Mouse (Mus musculus) cerebellum, adult 9-10 months (tissue): Measurements from ENCODE around the gene Msi2.
A peak's percentile ranks its signal among the peaks of the same experiment; 100 is the strongest.

ENCODE experiments used
- DNase-seq: peaks from one replicate; pipeline ENCODE4 v3.0.0; 2022

Msi2 gene

DNA sequence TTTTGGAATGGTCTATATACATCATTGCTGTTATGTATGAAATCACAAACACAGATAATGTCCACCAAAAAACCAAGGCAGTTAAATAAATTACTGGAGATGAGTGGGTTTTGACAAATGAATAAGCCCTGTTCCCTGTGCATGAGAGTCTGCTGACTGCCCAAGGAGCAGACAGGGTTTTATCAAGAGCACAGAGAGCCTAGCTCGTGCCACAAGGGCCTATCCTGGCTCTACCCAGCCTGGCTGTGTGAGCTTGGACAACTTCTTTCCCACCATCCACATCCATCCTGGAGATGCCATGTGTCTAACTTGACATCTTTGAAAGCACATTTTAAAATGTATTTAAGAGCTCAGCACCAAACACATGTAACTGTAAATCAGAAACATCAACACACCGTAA, 132.4 kb downstream of the Msi2 start:
- DNase-seq = no peak

DNA sequence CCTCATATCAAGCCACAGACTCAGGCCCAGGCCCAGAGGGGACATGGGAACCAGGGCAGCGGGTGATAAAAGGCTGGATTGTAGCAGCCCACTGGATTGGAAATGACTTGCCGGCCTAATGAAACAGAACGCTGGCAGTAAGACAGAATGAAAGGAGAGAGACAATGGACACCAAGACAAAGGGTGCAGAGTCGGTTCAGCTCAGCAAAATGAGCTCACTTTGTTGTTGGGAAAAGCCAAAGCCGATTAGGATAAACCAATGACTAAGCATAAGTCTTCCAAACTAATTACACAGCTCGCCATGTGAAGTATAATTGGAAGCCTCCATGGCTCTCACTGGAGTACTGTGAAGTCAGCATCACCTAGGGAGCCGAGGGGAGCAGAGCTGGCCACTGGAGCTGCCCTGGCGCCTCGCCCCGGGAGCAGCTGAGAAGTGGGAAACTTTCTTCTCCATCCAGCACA, 133.1 kb downstream of the Msi2 start:
- no peak for DNase-seq

DNA sequence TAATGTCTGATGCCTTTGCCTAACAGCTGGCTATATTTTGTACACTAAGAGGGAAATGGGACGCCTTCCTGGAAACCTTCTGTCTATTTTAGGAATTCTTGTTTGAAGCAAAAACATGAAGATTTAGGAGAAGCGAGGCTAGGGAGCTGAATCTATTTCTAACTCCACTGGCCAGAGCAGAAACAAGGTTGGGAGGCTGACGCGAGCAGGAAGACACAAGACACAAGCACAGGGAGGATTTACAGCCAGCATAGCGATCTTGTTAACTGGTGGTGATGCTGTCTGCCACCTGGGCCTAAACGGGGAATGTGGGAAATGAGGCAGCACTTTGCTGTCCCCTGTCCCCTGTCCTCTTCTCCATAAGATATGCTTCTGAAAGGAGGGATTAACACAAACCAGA, 134.4 kb downstream of the Msi2 start:
- no peak for DNase-seq

DNA sequence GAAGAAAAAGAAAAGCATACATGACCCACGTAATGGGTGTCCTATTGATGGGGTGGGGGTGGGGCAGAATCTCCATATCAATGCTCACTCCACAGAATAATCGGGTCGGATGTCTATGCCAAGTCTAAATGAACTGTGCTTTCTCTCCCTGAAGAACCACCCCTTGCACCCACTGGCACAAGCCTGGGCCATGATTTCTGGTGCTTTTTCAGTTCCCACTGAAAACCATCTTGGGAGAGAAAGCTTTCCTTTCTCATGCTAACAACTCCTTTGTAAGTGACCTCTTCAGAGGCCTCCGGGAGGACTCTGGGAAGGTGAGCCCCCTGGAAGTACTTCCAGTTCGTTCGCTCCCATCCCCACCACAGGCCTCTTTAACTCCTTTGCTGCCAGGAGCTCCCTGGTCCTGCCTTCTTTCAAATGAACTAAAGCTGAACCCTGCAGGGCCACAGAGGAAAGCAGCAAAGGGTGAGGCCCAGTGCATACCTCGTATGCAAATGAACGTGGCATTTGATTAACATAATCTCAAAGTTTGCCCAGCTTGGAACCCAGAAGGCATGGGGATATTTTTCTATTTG, 135.0 kb downstream of the Msi2 start:
- DNase-seq = no peak

DNA sequence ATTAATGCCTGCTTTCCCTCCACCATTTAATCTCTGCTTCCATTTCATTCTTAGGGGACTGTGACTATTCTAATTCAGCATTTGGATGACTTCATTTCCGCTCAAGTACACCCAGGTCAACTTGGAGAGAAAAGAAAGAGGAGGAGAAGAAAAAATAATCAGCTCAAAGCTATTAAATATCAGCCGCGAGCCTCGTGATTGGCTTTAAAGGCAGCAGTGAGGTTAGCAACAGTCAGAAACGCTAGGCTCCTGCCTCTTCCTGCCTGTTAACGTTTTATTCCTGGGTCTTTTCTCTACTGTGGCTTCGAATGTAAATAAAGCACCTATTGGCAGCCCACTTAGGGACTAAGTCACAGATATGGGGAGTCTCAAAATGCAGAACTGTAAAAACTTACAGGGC, 135.5 kb downstream of the Msi2 start:
- DNase-seq = no peak

DNA sequence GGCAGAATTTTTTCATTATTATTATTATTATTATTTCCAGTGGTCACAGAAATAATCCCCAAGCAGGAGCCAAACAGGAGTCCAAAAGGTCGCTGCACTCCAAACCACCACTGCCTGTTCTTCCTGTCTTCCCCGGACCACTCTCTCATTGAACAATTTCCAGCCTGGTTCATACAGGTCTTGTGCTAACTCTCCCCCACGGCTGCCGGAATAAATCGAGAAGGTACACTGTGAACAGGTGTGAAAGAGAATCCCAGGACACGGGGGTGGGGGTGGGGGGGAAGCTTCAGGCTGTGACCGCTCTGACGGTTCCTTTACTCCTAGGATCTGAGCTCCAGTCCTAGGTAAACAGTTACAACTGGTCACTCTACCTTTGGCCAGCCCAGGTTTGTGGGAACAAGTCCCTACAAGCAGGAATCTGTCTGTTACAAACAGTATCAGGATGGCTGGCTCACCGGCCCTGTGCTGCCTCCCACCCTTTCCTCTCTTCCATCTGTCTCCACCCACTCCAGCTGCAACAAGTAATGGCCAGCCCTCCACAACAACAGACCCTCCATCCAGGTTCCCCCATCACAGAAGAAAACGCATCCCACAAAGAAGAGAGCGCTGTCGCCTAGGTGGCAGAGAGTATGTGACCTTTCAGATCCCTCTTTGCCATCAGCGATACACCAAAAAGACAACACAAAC, 136.1 kb downstream of the Msi2 start:
- no peak for DNase-seq

DNA sequence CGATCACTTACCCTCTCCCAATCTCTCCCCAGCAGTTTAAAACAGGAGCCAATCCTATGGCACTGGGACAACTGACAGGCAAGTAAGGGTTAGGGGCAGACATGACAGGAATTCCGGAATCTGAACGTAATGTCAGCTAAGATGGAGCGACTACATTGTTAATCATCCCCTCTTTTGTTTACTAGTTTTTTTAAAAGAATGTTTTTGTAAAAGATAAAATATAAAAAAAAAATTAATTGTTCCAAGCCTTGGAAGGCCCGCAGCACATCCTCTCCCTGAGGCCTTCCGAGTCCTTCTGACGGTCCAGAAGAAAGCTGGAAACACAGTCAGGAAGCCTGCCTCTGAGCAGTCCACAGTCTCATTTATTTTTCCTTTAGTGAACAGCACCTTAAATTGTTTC, 136.9 kb downstream of the Msi2 start:
- no peak for DNase-seq

DNA sequence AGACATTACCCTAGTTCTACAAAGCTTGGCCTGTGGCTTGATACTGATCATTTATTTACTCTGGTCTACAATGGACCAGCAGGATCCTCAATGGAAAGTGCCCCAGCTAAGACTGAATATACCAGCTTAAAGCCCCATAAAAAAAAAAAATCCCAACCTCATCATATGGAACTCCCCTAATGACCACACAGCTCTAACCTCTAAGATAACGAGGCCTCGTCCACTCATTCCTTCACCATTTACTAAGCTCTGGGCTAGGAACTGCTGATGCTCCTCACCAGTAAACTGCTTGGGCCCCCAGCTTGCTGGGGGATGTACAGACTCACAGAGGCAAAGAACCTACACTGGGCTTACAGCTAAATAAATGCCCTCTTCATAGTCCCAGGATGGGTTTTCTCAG, 139.6 kb downstream of the Msi2 start:
- no peak for DNase-seq

DNA sequence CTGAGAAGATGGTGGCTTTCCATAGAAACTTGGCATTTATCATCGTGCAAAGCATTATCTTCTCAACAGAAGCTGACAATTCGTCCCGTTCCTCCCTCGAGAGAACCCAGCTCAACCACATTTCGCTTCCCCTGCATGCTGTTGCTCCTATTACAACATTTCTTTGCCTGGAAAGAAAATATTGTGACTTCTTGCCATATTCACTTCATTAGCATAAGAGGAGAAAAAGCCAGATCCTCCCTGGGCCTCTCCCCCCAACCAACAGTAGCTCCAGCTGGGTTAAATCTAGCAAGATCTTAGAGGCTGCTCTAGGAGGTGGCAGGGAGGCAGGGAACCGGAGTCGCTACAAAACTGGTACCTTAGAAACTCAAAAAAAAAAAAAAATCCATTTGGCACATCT, 141.2 kb downstream of the Msi2 start:
- no peak for DNase-seq

DNA sequence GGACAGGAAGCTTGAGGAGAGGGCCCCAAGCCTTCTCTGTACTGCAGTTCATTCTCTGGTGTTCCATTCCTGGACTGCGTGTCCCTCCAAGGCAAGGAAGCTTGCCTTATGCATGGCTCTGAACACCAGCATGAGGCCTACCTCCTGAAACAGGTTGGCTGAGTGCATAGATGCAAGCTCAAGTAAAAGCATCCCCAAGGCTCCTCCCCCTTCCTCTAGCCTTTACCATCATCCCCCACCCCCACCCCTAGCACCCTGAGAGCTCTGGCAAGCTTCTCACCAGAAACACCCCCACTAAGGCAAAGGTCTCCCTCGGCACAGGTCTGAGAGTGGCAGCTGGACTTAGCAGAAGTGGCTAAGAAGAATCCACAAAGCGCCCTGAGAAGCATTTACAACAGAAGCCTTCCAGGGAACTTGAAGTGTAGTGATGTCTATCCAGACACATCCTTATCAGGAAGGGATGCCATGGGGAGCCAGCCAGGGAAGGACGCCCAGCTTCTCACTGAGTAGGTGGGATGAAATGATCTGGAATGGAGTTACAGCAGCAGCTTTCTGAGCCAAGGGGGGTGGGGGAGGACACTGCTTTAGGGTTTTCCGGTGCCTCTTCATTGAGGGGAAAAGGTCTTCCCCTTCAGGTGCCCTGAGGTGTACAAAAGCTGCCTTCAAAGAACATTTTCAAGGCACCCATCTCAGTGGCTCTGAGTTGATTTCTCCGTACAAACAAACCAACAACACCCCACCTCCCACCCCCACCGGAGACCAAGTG, 141.9 kb downstream of the Msi2 start:
- no peak for DNase-seq

DNA sequence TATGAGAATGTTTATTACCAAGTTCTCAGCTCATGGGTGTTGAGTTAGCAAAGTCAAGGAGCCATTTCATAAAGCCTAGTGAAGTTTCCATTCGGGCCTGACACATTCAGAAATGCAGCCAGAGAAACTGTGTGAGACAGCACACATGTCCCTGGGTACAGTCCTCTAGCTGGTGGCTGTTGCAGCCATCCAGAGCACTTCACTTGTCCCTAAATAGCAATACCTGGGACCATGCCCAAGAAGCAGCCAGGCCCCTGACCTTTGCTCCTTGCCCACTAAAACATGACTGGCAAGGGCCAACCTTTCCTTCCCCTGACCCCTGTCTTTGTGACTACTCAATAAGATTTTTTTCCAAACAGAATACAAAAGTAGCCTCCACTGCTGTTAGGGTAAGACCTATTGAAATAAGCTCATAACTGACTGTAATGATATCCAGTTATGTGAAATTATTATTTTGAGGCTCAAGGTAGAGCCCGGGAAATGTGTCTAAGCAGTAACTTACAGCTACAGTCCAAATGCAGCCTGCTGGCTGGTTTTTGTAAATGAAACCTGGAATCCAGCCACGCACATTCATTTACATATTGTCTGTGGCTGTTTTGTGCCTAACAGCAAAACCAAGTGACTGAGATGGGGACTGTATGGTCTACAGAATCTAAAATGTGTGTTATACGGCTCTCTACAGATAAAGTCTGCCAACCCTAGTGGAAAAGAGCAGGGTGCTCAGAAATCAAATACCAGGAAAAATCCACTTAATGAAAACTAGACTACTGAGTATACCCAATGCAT, 143.5 kb downstream of the Msi2 start:
- DNase-seq = no peak

DNA sequence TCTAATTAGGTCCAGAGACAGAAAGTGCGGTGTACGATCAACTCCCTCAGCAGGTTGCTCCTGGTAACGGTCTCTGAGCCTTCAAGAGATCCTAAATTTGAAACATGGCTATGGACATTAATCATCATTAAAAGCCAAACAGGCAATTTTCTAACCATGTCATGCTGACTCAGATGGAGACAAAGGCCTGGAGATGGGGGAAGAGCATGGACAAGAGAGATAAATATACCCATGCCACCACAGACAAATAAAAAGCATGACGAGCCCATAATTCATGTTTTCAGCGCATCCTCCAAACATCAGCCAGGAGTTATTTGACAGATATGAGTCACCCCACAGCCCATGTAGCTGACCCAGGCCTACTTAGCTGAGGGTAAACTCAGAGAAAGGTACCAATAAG, 145.3 kb downstream of the Msi2 start:
- DNase-seq = no peak

DNA sequence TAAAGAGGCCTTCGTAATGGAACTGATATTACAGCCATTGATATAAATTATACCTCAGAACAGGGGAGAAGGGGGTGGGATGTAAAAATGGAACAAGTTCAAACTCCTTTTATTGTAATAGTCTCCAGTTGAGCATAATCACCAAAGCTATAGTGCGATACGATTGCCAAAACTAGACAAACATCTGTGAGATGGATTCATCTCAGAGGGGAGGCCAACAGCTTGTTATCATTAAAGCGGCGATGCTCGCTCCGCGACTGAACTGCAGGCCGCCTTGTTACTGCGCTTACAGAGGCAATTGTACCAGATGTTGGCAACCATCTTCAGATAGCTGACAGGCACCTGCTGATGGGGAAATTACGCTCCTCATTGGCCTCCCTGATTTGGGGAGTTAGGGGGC, 145.9 kb downstream of the Msi2 start:
- DNase-seq = no peak

DNA sequence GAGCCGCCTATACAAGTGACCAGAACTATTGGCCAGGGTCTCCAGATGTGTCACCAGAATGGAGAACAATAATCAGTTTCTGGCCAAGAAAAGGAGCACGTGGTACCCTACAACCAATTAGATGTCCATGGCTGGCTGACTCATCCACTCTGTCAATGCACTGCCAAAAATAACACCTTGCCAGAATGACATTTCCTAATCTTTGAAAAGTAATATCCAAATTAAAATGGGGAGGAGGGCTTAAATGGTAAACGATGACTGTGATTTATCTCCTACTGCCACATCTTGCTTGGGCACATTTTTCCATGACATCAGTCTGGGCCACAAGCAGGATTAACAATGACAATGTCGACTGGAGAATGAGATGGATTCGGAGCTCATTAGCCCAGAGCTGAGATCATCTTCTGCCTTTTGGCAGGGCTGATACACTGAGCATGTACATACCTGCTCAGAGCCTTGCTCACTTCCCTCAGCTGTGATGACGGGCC, 147.6 kb downstream of the Msi2 start:
- no peak for DNase-seq

DNA sequence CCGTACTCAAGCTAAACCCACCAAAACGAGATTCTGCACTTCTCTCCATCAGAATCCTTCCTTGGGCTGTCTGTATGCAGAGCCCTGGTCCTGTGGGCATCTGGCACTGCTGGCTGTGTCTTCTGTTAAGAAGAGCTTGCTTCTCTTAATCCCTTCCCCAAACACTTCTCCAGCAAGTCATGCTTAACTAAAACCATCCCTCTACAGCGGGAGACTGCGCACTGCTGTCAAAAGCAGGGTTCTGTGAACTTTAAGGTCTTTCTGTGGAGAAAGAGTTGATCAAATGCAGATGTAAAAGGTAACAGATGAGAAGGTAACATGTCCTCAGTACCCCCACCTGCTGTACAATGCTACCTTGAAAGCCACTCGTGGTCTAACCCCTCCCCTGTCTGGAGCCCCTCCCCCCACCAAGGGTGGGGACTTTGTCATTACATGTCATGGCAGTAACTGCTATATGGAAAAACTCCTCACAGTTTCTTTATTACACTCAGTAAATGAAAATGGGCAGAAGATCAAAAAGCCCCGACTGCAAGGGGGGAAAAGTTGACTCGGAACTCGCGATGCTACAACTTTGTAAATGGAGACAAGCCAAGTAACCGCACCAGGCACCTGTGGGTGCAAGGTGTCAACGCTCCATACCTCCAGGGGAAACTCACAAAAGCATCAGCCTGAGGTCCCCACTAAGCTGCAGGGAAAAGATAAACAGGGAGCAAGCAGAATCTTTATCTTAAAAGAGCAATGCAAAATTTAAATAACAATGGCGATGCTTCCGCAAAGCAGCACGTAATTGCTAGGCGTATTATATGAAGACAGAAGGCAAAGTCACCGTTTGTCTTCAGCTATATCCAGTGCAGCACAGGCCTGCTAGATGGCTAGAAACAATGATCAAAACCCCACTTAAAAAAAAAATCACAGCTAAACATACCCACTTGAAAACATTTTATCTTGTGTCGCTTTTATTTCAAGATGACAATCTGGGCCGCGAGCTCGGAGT, 151.4 kb downstream of the Msi2 start:
- DNase-seq = no peak

DNA sequence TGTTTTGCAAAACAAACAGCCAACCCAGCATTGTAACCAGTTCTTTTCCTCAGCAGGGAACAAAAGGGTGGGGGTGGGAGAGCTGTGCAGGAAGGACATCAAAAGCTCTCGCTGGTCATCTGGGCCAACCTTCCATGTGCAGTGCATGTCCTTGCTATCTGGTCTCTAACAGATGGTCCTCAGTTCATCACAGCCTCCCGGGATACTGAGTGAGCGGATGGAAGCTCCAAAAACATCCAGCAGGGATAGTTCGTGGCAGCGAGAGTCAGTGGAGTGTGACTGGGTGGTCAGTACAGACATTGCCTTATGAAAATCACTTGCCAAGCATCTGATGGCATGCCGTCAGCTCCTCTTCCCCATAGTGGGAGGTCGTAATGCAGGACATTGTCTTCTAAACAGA, 153.5 kb downstream of the Msi2 start:
- DNase-seq = peak; percentile 63

DNA sequence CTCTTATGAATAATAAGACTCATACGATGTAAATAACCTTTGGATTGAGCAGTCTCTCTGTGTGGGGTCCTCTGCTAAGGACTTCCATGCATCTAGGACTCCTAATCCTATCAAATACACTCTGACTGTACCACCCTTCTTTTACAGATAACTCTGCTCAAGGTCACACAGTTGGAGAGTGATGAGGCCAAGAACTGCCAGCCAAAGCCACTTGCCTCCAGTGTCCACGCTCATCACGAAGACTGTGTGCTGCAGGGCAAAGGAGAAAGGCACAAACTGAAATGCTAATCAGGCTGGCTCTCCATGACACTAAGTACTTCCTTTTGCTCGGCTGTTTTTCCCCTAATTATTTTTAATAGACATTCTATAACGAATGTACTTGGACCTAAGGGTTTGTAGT, 153.9 kb downstream of the Msi2 start:
- no peak for DNase-seq

DNA sequence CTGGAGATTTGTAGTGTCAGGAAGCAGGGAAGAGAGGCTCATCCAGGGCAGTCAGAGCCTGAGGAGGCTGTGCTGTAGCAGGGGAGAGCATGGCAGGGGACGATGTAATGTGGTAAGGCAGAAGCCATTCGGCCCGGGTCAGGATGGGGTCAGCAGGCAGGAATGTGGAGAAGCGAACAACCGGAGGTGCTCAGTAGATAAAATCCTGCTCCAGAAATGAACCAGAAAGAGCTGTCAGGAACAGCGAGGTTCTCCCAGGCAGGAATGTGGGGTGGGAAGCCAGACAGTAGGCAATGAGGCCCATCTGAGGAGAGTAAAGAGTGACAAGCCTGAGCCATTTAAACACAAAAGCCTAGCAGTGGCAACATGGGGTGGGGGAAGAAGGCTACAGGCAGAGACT, 157.1 kb downstream of the Msi2 start:
- no peak for DNase-seq

DNA sequence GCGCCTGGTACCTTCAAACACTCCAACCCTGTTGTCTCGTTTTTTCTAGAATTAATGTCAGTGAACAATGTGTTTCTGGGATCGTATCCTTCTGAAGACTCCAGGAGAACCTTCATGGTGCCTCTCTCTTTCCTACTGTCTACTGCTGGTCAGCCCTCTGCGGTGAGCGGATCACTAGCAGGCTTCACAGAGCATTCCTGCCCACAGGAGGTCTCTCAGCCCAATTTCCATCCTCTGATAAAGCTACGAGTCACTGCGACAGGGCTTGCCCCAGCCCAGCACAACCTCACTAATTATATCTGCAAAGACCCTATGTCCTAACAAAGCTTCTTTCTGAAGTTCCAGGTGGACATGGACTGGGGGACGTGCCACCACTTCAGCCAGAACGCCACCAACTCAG, 157.7 kb downstream of the Msi2 start:
- no peak for DNase-seq

DNA sequence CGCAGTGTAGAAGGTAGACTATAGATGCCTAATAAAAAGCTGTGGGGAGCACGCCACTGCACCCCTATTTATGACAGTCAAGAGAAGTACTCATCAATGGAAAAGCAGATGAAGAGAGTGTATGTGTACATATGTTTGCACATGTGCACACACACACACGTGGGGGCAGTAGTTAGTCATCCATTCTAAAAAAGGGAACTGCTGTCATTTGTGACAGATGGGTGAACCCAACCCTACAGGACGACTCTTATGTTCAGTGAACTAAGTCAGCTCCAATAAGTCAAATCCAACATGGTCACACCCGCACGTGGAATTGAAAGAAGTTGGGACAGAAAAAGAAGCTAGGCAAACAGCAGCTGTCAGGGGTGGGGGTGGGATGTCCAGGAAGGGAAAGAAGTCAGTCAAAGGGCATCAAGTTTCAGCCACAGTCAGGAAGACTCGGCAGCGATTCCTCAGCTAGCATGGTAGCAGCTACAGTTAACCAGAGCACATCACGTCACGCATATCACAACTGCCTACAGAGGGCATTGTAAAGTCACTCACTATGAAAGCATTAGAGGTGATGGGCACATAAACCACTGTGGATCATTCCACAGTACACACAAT, 158.8 kb downstream of the Msi2 start:
- no peak for DNase-seq

DNA sequence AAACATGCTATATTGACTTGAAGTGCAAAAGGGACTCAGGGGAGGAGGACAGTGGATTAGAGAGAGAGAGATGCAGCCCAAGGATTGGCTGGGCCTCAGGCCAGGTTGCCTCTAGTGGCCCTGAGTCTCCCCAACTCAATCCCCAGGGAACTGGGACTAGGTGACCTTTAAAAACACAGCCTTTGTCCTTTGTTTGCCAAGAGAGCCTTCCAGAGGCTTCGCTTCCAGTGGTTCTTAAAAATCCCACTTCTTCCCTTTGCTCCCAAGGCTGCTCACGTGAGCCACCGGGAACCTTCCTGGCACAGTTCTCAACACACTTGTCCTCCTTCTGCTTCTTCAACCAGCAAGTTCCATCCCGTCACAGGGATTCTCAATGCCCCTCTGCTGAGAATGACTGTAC, 159.6 kb downstream of the Msi2 start:
- DNase-seq = no peak
